Mouse (Mus musculus): ENCODE results near the gene Pfdn4.
A peak's percentile ranks its signal among the peaks of the same experiment; 100 is the strongest.

Gene Pfdn4

GRCm38 (mm10) chr2:170498011-170498410, 1.8 kb downstream of the Pfdn4 start:
- no peak for DNase-seq (ENCODE audit: low spot score)

- DNase-seq (ENCODE audit: low spot score), result no peak
These were observed 7.1 kb downstream of the Pfdn4 start for GRCm38 (mm10) chr2:170503343-170503742.

GRCm38 (mm10) chr2:170503983-170504382, 7.8 kb downstream of the Pfdn4 start:
- no peak for DNase-seq (ENCODE audit: low spot score)

DNA sequence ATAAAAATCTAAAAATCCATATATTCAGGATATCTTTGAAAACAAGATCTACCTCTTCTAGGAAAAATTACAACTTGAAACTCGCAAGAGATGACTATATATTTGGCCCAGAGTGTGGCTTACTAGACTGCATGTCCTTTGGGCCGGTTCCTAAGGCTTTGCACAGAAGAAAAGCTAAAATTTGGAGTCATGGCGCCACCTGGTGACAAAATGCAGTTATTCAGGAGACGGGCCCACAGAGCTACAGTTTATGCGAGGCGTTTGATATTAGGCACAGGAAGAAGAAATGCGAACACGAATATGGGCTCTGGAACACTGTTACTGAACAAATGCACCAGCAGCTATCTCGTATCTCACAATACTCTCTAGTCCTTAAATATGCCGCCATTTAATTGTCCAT, 11.5 kb downstream of the Pfdn4 start:
- DNase-seq (ENCODE audit: low spot score), result peak; percentile 68

- DNase-seq (ENCODE audit: low spot score), result peak; percentile 76
These were observed 12.6 kb downstream of the Pfdn4 start for GRCm38 (mm10) chr2:170508821-170509220.

GRCm38 (mm10) chr2:170511073-170511891, 15.1 kb downstream of the Pfdn4 start:
- peak; percentile 88 for DNase-seq (ENCODE audit: low spot score)

DNA sequence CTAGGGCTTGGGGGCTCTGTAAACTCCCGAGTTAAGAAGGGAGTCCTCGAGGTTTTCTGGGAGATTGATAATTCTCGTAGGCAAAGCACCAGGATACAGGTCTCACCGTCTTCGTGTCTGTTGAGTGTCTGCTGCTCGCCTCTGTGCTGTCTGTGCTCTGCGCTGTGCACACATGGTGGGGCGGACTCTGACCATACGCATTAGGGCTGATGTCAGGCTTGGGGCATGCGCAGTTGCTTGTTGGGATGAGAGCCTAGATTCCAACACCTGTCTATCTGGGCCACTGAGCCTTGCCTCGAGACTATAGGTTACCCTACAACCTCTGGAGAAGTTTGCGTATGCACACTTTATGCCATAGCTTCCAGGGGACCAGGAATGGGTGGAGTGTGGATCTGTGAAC, 17.5 kb downstream of the Pfdn4 start:
- DNase-seq (ENCODE audit: low spot score), result no peak

GRCm38 (mm10) chr2:170520321-170520971, 24.2 kb downstream of the Pfdn4 start:
- peak; percentile 25 for DNase-seq (ENCODE audit: low spot score)

DNA sequence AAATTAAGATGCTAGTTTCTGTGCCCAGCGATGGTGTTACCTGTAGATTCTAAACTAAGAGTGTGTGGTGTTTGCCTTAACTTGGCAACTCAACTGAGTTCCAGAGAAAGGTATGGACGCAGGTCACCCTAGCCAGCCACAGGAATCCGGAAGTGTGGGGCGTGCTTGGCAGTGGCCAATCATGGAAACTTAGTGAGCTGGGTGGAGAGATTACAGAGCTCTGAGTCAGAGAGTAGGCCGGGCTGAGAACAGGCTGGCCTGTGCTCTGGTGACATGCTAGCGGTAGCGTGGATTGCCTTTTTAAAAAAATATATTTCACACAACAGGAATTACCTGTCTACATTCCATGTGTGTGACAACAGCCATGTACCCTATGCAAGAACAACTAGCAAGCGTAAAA, 30.3 kb downstream of the Pfdn4 start:
- DNase-seq (ENCODE audit: low spot score), result no peak

- no peak for DNase-seq (ENCODE audit: low spot score)
These were observed 31.8 kb downstream of the Pfdn4 start for GRCm38 (mm10) chr2:170528061-170528460.

GRCm38 (mm10) chr2:170529766-170530165, 33.5 kb downstream of the Pfdn4 start:
- no peak for DNase-seq (ENCODE audit: low spot score)

DNA sequence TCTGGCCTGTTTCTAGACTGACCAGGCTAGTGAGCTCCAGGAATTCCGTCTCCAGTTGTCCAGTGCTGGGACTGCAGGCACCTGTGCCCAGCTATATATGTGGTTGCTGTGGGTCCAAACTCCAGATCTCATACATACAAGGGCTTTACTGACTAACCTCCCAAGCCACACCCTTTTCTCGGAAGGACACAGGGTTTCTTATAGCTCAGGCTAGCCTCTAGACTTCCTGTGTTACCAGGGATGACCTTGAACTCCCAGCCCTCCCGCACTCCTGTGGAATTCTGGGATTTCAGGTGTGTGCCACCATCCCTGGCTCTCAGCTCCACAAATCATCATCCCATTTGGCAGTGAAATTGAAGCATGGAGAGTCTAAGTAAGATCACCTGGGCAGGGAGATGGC, 34.0 kb downstream of the Pfdn4 start:
- DNase-seq (ENCODE audit: low spot score), result no peak

DNA sequence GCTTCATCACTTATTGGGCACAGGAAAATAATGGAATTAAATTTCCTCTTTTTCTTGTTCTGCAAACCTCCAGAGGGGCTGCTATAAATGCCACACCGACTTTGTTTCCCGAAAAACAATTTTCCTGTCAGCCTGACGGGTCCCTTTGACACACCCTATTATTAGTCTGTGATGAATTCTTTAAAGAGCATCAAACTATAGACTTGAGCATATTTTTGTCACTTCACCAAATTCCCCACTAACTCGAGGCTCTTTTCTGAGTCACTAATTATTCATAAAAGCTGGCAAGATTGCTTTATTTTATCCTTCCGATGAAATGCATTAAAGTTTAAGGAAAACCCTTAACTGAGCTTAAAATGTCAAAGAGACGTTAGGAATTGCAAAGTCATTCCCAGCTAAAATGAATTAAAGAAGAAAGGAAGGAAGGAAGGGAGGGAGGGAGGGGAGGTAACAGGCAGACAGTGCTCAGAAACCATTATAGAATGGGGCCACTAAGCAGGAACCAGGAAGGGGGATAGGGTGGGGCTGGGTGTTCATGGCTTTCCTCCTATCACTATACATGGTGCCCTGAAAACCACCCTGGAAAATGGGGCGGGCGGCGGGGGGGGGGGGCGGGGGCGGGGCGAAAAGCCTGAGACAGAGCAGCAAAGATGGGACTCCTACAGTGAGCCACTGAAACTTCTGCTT, 38.0 kb downstream of the Pfdn4 start:
- DNase-seq (ENCODE audit: low spot score), result no peak

DNA sequence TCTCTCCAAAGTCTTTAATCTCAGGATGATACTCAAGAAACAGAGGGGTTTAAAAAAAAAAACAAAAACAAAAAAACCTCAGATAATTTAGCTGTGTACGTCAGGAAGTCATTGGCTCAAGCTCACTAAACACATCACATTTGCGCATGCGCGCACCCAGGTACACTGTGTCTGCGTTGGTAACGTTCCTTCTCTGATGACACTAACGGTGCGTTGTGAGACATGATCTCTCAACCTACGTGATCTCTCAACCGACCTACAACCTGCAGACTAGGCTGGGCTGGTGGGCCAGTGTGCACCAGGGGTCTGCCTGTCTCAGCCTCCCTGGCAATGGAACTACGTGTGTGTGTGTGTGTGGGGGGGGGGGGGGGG, 38.6 kb downstream of the Pfdn4 start:
- no peak for DNase-seq (ENCODE audit: low spot score)

GRCm38 (mm10) chr2:170535841-170536240, 39.6 kb downstream of the Pfdn4 start:
- DNase-seq (ENCODE audit: low spot score), result no peak

- no peak for DNase-seq (ENCODE audit: low spot score)
These were observed 43.0 kb downstream of the Pfdn4 start for GRCm38 (mm10) chr2:170539211-170539610.

DNA sequence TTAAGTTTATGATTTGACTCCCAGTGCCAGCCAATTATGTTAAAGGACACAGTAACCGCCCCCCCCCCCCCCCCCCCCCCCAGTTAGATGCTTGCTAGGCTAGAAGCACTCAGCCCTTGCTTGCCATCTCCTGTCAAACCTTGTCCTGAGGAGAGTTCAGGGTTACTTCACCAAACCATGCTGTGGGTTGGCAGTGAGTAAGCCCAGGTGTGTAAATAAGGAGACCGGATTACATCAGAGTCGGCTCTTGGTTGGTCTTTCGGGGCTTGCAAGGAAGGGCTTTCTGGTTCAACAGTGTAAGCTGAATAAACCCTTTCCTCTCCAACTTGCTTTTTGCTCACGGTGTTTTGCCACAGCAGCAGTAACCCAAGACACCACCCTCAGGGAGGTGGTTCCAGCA, 47.4 kb downstream of the Pfdn4 start:
- no peak for DNase-seq (ENCODE audit: low spot score)

DNA sequence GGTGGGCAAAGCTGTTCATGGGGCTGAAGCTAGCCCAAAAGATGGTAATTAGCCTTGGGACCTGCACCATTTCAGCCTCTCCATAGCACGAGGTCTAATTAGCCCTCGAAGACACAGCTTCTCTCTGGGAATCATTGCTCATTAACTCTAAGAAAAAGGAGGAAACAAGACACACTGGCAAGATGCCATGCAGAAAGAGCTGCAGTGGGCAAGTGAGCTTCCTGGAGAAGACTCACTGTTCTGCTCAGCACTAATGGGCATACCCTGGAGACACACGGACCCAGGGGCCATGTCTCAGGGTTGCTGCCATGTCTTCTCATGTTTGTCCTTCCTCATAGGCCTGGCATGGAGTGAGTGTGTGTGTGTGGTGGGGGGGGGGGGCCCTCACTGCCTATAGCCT, 47.9 kb downstream of the Pfdn4 start:
- DNase-seq (ENCODE audit: low spot score), result no peak

- no peak for DNase-seq (ENCODE audit: low spot score)
These were observed 48.7 kb downstream of the Pfdn4 start for GRCm38 (mm10) chr2:170544950-170545349.

- DNase-seq (ENCODE audit: low spot score), result no peak
These were observed 49.5 kb downstream of the Pfdn4 start for GRCm38 (mm10) chr2:170545745-170546144.

GRCm38 (mm10) chr2:170547526-170547925, 51.3 kb downstream of the Pfdn4 start:
- no peak for DNase-seq (ENCODE audit: low spot score)

- DNase-seq (ENCODE audit: low spot score), result no peak
These were observed 51.8 kb downstream of the Pfdn4 start for GRCm38 (mm10) chr2:170548046-170548445.

- DNase-seq (ENCODE audit: low spot score), result no peak
These were observed 52.9 kb downstream of the Pfdn4 start for GRCm38 (mm10) chr2:170549146-170549545.
